Mouse (Mus musculus) B cell, adult (primary cell): ENCODE data around the gene Cpm. TPM values are rescaled to one million over a fixed set of nuclear protein-coding genes. Genes with fewer than 3 reads are reported as not detected.

Source experiments
- total RNA-seq: library from RNA; stranded (reverse); gene quantifications from 4 replicates; pipeline ENCODE4 v1.2.4, GENCODE M21; 2023; ENCODE audit not compliant: inconsistent age

The Cpm gene
- 54.6 to 82.5 TPM (median 67.0 TPM) in 4 replicates for total RNA-seq

DNA sequence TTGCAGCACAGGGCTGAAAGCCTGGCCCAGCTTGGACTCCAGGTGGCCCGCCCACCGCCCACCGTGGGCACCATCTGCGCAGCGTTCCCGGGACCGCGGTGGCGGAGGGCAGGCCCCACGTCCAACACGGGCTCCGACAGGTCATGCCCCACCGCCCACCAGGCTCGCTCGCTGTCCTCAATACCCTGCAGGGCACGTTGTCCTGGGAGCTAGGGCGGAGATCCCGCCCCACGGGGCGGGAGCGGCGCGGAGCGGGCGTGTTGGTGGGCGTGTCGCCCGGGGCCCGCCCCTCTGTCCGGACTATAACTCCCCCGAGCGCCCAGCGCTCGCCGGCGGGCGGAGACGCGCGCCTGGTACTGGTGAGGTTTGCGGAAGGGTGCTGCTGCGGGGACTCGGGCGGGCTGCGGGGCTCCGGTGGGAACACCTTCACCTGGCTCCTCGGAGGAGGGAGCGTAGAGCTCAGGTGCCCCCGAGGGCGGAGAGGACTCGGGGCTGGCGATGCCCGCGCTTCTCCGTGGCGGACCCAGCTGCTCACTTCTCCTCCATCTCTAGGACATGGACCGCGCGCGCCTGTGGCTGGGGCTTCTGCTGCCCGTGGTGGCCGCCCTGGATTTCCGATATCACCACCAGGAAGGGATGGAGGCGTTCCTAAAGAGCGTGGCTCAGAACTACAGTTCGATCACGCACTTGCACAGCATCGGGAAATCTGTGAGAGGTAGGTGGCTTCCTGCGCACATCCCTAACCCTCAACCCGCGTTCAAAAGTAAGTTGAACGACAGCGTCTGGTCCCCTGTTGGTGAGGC is at the start of gene Cpm:
TSS of gene Cpm (plus strand) at position 332 of the 803 bp plus-strand sequence.

DNA sequence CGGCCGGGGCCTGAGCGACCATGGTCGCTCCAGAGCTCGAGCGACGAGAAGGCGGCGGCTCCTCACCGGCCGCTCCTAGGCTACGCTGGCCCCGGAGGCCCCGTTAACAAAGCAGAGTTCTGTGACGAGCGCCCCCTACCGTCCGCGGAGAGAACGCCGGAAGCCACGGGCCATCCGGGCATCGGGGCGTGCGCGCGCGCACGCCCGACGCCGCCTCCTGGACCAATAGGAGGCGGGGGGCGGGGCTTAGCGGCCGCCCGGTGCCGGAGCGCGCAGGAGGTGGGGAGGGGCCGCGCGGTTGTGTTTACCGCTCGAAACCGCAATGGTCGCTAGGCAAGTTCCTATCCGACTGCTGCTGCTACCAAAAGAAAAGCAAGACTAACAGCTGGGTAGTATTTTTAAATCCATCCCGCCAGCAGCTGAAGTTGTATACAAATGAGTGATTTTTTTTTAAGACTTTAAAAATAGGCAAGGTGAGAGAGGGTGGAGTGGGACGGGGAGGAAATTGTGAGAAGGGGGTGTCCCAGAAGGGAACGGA is 81.4 kb downstream of the Cpm start, which contains the start of gene Mdm2:
TSS of gene Mdm2 (minus strand) at position 155 of the 538 bp plus-strand sequence.

Other genes starting within 250 kb of the Cpm start
- gene Cpsf6, start 249.5 kb upstream of the Cpm start, total RNA-seq = 113 to 136 TPM (median 134 TPM) in 4 replicates
- 133 to 146 TPM (median 139 TPM) in 4 replicates for gene Mdm2, start 81.3 kb downstream of the Cpm start, total RNA-seq
- 9.6 to 14.0 TPM (median 11.8 TPM) in 4 replicates for gene Slc35e3, start 116.9 kb downstream of the Cpm start, total RNA-seq
- 37.3 to 39.2 TPM (median 37.9 TPM) in 4 replicates for gene Nup107, start 163.2 kb downstream of the Cpm start, total RNA-seq
- gene Rap1b, start 216.5 kb downstream of the Cpm start, total RNA-seq = 418 to 435 TPM (median 428 TPM) in 4 replicates